Mouse (Mus musculus) gastrocnemius, adult 2 months (tissue): ENCODE measurements at regions not wholly inside any gene's neighbourhood (a gene's known extent, or its start where the extent isn't known, plus 50 kb on each side); places are given as distances from the start of the nearest gene placed in this dataset.
A peak's percentile ranks its signal among the peaks of the same experiment; 100 is the strongest.

ENCODE experiments used
- DNase-seq: peaks from one replicate; pipeline ENCODE4 v3.0.0; 2022
- H3K27ac ChIP-seq: fragments of 200-600 bp; 2 replicates; pipeline ENCODE4 v1.8.1; 2022; ENCODE audit warnings: mild to moderate bottlenecking
- H3K4me3 ChIP-seq: fragments of 200-600 bp; 2 replicates; pipeline ENCODE4 v1.8.1; 2022; ENCODE audit warnings: mild to moderate bottlenecking, moderate library complexity
- CTCF ChIP-seq: fragments of 200-600 bp; IDR thresholded peaks from 2 replicates; pipeline ENCODE4 v1.8.1; 2022; ENCODE audit warnings: antibody characterized with exemption, mild to moderate bottlenecking, moderate library complexity
- intact Hi-C: fragments of 180-260 bp; cut with DNase I; formaldehyde crosslinking; loops from one replicate; pipeline ENCODE4 v1.15.1; 2025

DNA sequence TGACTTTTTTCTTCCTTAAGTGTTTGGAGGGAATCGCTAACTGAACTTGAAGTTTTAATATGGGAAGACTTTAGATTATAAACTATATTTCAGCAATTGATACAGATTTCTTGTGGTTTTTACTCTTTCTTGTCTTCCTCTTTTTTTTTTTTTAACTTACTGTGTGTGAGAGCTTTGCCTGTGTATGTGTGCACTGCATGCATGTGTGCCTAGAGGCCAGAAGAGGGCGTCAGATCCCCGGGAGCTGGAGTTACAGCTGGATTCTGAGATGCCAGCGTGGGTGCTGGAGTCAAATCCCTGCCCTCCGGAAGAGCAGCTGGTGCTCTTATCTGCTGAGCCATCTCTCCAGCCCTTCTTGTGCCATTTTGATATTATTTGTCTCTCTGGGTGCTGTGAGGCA lies 129.6 kb downstream of the Trim33 start:
- H3K27ac ChIP-seq, result no peak overlapping the region
- no peak for DNase-seq
- intact Hi-C loops, result no loop called here
- H3K4me3 ChIP-seq, result no peak overlapping the region
- TF ChIP-seq CTCF, result no peak

DNA sequence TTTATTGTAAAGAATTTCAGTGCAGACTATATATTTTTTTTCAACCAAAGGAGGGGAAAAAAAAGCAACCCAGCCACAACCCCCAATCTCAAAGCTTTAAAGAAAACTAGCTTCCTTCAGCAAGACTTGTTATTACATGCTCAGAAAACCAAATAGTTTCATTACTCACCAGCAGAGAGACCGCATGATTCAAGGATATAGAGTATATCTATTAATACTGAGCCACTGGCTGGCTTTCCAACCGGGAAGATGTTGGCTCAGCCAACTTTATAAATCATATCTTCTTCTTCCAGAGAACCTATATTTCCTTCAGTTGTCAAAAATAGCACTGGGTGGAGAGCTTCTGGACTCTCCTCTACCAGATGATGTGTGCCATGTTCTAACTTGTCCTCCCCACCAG lies 133.2 kb downstream of the Trim33 start:
- no peak for TF ChIP-seq CTCF
- DNase-seq, result no peak
- no peak overlapping the region for H3K4me3 ChIP-seq
- intact Hi-C loops, result no loop called here
- no peak overlapping the region for H3K27ac ChIP-seq

GRCm38 (mm10) chr3:103415051-103415695 lies 136.1 kb downstream of the Trim33 start:
- DNase-seq, result no peak
- Histone ChIP-seq H3K4me3 (no peak overlapping the region), H3K27ac (no peak overlapping the region)
- TF ChIP-seq CTCF, result no peak
- intact Hi-C loops, result no loop called here

GRCm38 (mm10) chr3:103416296-103416695 lies 137.2 kb downstream of the Trim33 start:
- no peak overlapping the region for H3K4me3 ChIP-seq
- intact Hi-C loops, result no loop called here
- TF ChIP-seq CTCF, result no peak
- DNase-seq, result no peak
- H3K27ac ChIP-seq, result no peak overlapping the region

DNA sequence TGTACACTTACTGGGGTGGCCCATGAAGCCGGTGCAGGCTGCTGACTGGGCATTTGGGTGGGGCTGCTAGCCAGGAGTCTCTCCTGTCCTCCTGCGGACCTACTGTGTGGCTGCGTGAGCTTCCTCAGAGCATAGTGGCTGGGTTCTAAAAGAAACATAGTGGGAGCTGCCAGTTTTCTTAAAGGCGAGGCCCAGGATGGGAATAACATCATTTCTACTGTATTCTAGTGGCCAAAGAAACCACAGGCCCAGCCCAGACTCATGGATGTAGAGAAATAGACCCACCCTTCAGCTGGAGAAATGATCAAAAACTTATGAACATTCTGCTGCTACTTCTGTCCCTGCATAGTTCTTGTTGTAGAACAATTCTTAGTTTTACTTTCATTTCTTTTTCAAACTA lies 138.7 kb downstream of the Trim33 start:
- Histone ChIP-seq H3K27ac (no peak overlapping the region; the same call in 1 of the 2 replicates), H3K4me3 (no peak overlapping the region)
- DNase-seq, result no peak
- TF ChIP-seq CTCF, result no peak
- intact Hi-C loops, result no loop called here

DNA sequence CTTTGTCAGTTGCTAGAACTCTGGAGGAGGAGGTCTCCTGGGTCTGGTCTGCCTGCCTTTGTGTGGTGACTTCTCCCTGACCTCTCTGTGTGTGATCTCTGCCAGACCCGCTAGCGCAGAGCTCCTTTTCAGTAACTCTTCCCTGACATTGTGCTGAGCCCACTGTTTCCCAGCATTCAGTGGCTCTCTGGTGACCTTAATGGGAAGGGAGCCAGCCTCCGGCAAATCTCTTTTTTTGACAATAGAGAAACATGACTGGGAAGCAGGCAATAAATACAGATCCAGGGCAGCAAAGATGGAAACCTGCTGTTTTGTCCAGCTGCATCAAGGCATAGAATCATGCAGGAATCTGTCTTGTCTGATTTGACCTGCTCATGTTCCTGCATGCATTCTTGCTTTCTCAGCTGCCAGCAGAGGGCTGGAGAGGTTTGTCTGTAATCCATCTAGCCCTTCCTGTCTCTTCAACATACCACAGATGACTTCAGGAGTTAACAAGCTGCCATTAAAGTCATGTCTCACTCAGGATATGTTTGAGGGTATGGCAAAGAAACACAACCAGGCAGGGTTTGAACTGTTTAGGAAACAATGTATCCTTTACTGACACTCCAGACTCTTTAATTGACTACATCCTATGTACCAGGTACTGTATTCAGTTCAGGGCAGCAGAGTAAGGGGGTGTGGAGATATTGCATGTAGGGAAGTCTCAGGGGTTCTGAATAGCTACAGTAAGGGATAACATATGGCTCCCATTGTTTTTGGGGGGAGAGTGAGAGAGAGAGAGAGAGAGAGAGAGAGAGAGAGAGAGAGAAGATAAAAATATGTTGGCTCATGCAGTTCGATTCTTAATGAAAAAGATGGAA lies 140.9 kb downstream of the Trim33 start:
- intact Hi-C loops, result no loop called here
- H3K27ac ChIP-seq, result peak overlapping the region; percentile 56; the same call in 1 of the 2 replicates
- H3K4me3 ChIP-seq, result no peak overlapping the region
- peak; percentile 14; the same call in 1 of the 2 replicates for TF ChIP-seq CTCF
- DNase-seq, result peak; percentile 43

- intact Hi-C loops, result no loop called here
- Histone ChIP-seq H3K27ac (no peak overlapping the region), H3K4me3 (peak overlapping the region; percentile 23)
- no peak for DNase-seq
- TF ChIP-seq CTCF, result no peak
Measured at GRCm38 (mm10) chr3:103420621-103421274, 141.7 kb downstream of the Trim33 start.

GRCm38 (mm10) chr3:103421275-103421621 lies 142.2 kb downstream of the Trim33 start:
- intact Hi-C loops, result no loop called here
- peak; percentile 35 for DNase-seq
- H3K4me3 ChIP-seq, result peak overlapping the region; percentile 23
- H3K27ac ChIP-seq, result no peak overlapping the region
- TF ChIP-seq CTCF, result no peak

DNA sequence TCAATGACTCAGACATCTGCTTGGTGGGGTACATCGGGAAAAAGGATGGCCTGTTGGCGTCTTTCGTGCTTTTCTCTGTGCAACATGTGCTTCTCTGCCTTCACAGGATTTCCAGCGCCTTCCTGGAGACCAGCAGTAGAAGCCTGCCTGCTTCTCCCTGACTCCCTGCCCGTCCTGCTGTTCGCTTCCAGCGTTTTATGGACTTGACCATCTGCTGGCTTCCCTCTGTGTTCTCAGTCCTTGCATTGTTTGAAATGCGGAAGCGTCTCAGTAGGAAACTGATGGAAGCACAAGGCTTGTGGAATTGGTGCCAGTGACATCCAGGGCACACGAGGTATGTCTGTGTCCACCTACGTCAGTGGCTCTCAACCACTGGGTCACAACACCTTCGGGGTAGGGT lies 143.7 kb downstream of the Trim33 start:
- intact Hi-C loops, result no loop called here
- no peak overlapping the region for H3K27ac ChIP-seq
- DNase-seq, result no peak
- H3K4me3 ChIP-seq, result no peak overlapping the region
- TF ChIP-seq CTCF, result no peak

GRCm38 (mm10) chr3:103423290-103423689 lies 144.2 kb downstream of the Trim33 start:
- intact Hi-C loops, result no loop called here
- no peak for DNase-seq
- no peak for TF ChIP-seq CTCF
- Histone ChIP-seq H3K27ac (no peak overlapping the region), H3K4me3 (no peak overlapping the region)

- intact Hi-C loops, result no loop called here
- no peak overlapping the region for H3K27ac ChIP-seq
- peak; percentile 26 for DNase-seq
- TF ChIP-seq CTCF, result no peak
- no peak overlapping the region for H3K4me3 ChIP-seq
Measured at GRCm38 (mm10) chr3:103425812-103426430, 146.8 kb downstream of the Trim33 start.

- H3K4me3 ChIP-seq, result no peak overlapping the region
- intact Hi-C loops, result no loop called here
- H3K27ac ChIP-seq, result no peak overlapping the region
- TF ChIP-seq CTCF, result peak; percentile 50
- DNase-seq, result peak; percentile 30
Measured at GRCm38 (mm10) chr3:103429227-103429788, 145.7 kb upstream of the Syt6 start.
